Mouse (Mus musculus) mouse trophoblast stem cell (cell line): Measurements from ENCODE around the gene Rom1.

Experiments
- in situ Hi-C, 2 experiments: fragments of 300-500 bp; cut with MseI, MboI; formaldehyde crosslinking; loops; 2 replicates in 1 of 2; 3 replicates in 1 of 2; pipeline ENCODE4 v1.15.1; 2025

Rom1 gene

GRCm38 (mm10) chr19:8942276-8942964 is 13.3 kb upstream of the Rom1 start:
- in situ Hi-C loops: no loop called here

DNA sequence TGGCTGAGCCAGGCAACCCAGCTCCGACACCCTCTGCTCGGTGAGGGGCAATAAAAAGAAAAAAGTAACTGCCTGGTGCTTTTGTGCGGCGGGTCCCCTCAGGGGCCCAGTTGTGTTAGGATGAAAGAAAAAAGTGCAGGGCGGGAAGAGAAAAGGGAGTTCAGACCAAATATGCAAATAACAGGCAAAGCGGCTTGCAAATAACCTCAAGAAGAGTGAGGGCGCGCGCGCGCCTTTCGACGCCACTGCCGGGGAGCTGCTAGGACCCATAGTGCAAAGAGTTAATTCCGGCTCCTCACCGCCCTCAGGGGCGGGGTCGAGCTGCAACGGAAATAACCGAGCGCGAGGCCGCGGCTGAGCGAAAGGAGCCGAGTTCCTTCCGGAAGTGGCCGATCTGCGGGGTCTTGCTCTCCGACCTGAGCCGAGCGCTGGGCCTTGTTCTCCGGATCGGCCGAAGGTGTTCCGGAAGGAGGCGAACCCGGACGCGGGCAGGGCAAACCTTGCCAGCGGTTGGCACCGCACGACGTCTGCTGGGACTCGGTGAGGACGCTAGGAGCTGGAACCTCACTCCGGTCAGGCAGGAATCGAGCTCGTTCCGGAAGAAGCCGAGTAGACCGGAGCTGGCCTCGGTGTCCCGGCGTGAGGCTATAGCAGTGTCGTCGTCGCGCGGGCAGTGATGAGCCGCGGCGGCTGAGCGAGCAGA is 12.5 kb upstream of the Rom1 start, which contains the start of gene Mta2:
Gene Mta2, plus strand, starts transcription at position 361 of the 703 bp plus-strand sequence.
- in situ Hi-C loops: no loop called here

DNA sequence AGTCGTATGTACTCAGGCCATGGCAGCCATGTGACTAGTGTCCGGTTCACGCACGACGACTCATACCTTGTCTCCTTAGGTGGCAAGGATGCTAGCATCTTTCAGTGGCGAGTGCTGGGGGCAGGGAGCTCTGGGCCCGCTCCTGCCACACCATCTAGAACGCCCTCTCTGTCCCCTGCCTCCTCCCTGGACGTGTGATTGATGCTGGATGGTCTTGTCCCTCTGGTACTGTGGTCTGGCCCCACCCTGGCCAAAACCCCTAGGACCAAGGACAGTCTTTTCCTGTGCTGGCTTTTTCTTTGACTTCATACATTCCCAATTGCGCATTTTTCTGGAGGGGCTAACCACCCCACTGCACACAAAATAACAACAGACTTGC is 12.0 kb upstream of the Rom1 start:
- in situ Hi-C loops: no loop called here

- in situ Hi-C loops: no loop called here
Measured at GRCm38 (mm10) chr19:8940526-8941133, 11.5 kb upstream of the Rom1 start.

DNA sequence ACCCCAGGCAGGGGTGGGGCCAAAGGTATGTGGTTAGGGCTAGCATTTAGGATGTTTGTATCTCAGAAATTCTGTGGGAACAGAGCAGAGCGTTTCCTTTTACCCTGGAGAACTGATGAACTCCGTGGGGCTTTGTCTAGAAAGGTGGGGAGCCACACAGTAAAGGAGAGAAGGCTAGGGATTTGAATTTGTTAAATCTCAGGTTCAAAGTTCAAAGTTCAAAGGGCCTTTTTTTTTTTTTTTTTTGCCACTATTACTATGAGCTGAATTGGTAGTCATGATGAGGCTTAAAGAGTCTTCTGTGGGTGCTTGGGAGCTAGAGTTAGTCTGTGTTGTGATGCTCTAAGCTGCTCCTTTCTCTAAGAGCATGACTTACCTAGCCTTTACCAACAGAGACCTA is 7.6 kb upstream of the Rom1 start:
- in situ Hi-C loops: no loop called here

DNA sequence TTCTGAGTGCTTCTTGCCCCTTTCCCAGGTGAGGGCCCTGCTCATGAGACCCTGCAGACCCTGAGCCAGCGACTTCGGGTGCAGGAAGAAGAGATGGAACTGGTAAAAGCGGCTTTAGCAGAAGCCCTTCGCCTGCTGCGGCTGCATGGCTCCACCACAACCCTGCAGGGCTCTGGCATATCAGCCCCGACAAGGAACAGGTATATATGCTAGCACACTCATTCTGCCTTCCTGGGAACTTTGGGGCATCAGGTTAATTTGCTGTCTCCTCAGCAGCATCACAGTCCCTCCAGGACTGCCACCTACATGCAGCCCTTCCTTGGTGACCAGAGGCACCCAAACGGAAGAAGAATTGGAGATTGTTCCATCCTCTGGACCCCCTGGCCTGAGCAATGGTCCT is 1.6 kb upstream of the Rom1 start:
- in situ Hi-C loops: no loop called here

GRCm38 (mm10) chr19:8930117-8930516 is 961 bp upstream of the Rom1 start:
- in situ Hi-C loops: no loop called here

GRCm38 (mm10) chr19:8928689-8929223 is 400 bp downstream of the Rom1 start:
- in situ Hi-C loops: no loop called here

DNA sequence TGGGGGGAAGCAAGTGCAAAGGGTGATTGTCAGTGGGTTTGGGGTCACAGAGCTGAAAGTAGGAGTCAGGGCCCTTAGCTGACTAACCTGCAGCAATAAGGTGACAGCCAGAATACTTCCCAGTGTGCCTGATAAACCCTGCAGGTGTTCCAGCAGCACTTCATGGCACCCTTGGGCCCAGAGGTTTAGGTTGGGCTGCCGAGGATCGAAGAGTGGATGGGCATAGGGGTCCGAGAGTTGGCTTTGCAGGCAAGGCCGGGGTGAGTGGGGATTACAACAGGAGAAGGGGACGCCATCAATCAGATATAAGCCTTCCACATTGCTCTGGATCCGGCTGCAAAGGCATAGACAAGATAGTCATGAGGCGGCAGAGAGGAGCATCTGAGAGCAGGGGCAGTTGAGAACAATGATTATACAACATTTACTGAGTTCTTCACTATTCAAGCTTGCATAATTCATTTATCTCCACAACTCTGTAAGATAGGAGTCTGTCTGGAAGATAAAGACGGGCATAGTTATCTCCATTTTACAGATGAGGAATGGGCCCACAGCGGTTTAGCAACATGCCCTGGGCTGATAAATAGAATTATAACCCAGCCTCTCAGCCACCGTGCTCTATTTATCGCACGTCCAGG is 1.1 kb downstream of the Rom1 start:
- in situ Hi-C loops: no loop called here

GRCm38 (mm10) chr19:8926766-8927165 is 2.4 kb downstream of the Rom1 start:
- in situ Hi-C loops: no loop called here

DNA sequence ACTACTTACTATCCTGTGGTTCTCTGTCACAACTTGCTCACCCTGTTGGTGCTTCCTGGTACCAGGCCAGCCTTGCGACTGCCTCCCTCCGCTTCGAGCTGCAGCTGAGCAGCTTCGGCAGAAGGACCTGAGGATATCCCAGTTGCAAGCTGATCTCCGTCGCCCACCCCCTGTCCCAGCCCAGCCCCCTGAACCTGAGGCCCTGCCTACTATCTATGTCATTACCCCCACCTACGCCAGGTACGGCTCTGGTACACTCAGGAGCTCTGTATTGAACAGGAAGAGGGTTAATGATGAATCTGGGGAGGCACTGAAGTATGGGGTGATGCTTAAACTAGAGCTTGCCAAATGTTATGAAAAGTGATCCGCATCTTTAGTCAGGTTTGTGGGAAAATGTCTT is 7.4 kb downstream of the Rom1 start:
- in situ Hi-C loops: no loop called here

DNA sequence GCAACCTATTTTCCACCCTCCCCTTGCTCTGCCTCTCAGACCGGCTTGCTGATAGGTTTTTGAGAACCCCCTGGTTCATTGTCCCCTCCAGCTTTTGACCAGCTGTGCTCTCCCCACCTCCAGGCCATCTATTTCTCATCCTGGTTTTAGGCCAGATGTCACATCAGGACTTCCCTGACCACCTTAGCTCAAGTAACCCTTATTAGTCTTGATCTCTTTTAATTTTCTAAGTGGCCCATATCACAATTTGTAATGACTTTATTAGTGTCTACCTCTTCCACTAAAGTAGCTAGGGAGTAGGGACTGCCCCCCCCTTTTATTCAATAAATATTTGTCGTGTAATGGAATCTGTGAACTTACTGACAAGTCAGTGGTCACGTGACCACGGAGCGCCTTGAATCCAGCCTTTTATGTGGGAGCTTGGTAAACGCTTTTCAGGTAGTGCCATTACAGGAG is 8.3 kb downstream of the Rom1 start:
- in situ Hi-C loops: no loop called here

DNA sequence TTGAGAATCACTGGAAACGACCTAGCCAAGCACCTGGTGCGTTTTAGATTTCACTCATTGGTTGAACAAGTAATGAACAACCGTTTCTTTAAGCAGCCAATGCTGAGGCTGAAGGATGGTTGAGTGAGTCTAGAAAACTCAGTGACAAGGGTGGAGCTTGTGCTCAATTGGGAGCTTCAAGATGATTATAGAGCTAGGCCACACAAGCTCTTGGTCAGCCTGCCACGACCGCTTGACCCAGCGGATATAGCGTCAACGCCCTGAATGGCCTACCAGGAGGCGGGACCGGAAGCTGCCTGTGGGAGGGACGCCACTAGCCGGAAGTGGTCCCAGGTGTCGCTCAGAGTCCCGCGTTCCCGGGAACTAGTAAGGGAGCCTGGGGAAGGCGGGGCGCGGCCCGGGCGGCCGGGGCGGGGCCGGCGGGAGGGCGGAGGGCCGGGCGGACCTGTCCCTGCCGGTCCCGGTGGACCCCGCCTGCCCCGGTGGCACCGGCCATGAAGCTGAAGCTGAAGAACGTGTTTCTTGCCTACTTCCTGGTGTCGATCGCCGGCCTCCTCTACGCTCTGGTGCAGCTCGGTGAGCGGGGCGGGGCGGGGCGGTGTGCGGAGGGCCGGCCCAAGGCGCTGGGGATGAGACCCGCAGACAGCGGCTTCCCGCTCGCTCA is 9.0 kb downstream of the Rom1 start, which contains the start of gene B3gat3:
Gene B3gat3, plus strand, starts transcription at position 302 of the 664 bp plus-strand sequence.
- in situ Hi-C loops: no loop called here

DNA sequence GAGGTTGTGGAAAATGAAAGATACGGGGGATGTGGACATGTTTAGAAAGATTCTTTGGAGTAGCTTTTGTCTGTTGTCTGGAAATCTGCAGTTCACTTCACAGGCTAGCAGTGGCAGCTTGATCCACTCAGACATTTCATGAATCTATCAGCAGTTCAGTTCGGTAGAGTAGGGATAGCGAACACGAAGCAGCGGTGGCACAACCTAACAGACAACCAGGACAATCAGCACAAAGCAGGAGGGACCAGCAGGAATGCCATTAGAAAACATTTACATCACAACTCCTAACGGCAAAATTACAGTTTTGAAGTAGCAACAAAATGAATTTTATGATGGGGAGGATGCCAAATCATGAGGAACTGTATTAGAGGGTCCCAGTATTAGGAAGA is 9.5 kb downstream of the Rom1 start:
- in situ Hi-C loops: no loop called here

DNA sequence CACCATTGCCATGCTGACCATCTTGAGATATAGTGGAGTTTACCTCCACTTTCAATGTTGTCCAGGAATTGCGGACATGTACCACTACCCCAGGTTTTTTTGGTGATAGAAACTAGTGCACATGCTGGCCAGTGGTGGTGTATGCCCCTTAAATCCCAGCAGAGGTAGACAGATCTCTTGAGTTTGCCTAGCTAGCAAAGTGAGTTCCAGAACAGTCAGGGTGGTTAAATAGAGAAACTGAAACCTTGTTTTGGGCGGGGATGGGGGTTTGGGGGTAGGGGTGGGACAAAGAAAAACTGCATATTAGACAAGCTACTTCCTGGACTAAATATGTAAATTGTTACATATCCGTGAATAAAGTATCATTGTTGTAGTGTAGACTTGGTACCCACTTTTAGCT is 10.2 kb downstream of the Rom1 start:
- in situ Hi-C loops: no loop called here

- in situ Hi-C loops: no loop called here
Measured at GRCm38 (mm10) chr19:8914212-8914611, 14.9 kb downstream of the Rom1 start.

DNA sequence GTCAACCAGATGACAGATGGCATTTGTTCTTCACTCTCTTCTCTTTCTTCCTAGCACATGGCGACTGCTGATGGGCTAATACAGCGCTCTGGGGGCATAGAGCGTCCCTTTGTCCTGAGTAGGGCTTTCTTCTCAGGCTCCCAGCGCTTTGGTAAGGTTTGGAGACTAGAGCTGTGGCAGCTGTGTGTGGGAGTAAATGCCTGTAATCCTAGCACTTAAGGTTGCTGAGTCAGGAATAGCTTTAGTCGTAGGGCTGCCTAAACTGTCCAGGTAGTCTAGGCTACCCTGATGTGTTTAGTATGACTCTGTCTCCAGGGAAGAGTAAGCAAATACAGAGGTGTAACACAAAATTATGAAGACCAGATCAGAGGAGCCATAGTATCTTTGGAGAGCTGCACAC is 17.3 kb downstream of the Rom1 start:
- in situ Hi-C loops: no loop called here

DNA sequence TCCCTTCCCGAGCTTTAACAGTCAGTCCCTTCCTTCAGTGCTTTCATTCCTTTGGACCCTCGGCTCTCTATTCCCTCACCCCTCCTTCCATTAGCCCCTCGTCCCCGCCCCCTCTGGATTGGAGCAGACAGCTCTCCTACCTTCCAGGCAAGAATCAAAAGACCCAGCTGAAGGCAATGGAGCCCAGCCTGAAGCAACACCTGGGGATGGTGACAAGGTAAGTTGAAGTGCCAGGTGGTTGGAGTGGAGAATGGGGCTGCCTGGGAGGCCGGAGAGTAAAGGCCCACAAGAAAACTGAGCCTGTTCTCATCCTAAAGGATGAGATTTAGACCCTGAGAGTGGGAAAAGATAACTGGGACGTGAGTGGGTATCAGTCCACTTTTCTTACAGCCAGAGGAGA is 20.6 kb downstream of the Rom1 start:
- in situ Hi-C loops: no loop called here

DNA sequence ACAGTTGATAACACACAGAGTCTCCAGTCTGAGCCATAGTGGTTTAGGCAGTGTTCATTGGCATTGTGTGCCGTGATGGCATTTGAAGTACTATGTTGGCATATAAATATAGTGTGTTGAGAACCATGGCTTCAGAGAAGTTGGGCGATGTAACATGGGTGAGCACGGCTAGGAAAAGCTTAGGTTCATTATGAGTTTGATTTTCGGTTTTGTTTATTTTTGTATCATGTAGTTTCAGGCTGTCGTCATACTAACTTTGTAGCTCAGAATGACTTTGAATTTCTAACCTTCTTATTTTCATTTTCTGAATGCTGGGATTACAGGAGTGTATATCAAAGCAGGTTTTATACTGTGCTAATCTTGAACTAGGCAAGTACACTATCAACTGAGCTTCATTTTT is 25.7 kb downstream of the Rom1 start:
- in situ Hi-C loops: no loop called here

DNA sequence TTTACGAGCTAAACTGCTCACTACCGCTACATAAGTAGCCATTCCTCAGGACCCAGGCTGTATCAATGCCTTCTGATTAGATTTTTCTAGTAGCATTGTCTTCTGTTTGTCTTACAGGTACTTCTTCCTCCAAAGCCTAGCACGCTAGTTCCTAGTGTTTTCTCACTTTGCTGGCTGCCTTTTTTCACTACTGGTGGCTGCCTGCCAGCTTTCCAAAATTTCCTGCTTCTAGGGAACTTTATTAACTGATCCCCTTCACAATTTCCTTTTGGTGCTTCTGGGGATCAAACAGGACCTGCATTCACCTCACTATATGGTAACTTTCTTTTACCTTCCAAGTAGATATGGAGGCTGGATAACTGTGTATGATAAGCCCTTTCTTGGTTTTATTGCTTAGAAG is 30.1 kb downstream of the Rom1 start:
- in situ Hi-C loops: no loop called here

- in situ Hi-C loops: no loop called here
Measured at GRCm38 (mm10) chr19:8898576-8898975, 30.6 kb downstream of the Rom1 start.
